Comparison of ENCODE assay signal across 9 mouse cellular contexts in the genomic region with DNA sequence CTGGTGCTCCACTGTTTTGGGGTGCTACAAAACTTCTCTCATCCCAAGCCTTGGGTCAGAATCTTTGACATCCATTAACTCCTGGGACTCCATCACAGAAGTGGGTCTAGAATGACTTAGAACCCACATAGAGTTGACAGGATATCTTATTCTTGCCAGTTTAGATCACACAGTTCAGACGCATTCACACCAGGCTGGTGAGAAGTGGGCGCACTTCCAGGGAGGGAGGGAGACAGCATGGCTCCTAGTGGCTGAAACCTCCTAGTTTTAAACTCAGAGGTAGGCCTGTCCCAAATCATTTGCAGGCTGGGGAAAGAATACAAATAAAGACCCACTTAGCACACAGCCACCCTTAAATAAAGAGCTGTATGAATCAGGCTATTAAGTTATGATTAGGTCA. TPM values are rescaled to one million over a fixed set of nuclear protein-coding genes. Genes with fewer than 3 reads are reported as not detected.
A peak's percentile ranks its signal among the peaks of the same experiment; 100 is the strongest.
DNase-seq lines count a peak whose midpoint lies in the region; ATAC-seq and TF ChIP-seq lines count a peak whose summit lies in the region.
"Had no signal": no experiment of that assay in that cellular context is flagged by ENCODE, and none has a peak within 500 bp of the region (broad histone marks: within the 10 kb centered on the region; RNA-seq: fewer than 3 reads in every experiment).

No protein-coding gene starts in this region.

- no peak for ATAC-seq in heart, embryonic 14.5 days (ENCODE audit: insufficient number of reproducible peaks, insufficient read depth, low FRiP score, low read depth)
- no peak for ATAC-seq in liver, embryonic 12.5 days
- 0 out of 2 replicates have a peak, but pooled peaks have one; percentile 39 for ATAC-seq in common myeloid progenitor, adult 5-6 weeks (replicated peaks; ENCODE audit: low read depth, poor library complexity, severe bottlenecking)
- ATAC-seq in limb, embryonic 14.5 days (ENCODE audit: low FRiP score, low read depth), result no peak
- no peak for ATAC-seq in forebrain, embryonic 11.5 days (replicated peaks; ENCODE audit: low FRiP score)

- DNase-seq in heart, postnatal 25 days (ENCODE audit: low spot score), result no peak
- DNase-seq in liver, adult 2 months (ENCODE audit: extremely low read depth, low read depth, low spot score), result no peak
- no peak for DNase-seq in limb, embryonic 14.5 days (ENCODE audit: low spot score)
- no peak for DNase-seq in left cerebral cortex, adult 2 months (ENCODE audit: extremely low spot score in 1 of 2, low spot score in 2 of 2)
- DNase-seq in forebrain, embryonic 11.5 days (ENCODE audit: low spot score), result no peak

- H3K36me3 ChIP-seq in heart, embryonic 14.5 days (ENCODE audit: control insufficient read depth, insufficient read depth, low read length), result 0 out of 2 replicates have a peak, but pooled peaks cover 12% of the 10 kb centered on the region
- H3K36me3 ChIP-seq in liver, adult 2 months (ENCODE audit: control insufficient read depth, insufficient read depth, low read length), result no peaks in the 10 kb centered on the region
- no peaks in the 10 kb centered on the region for H3K36me3 ChIP-seq in liver, embryonic 12.5 days
- no peaks in the 10 kb centered on the region for H3K36me3 ChIP-seq in limb, embryonic 14.5 days (ENCODE audit: control insufficient read depth, insufficient read depth, low read length)
- H3K36me3 ChIP-seq in forebrain, embryonic 11.5 days (ENCODE audit: control insufficient read depth, insufficient read depth, low read length), result no peaks in the 10 kb centered on the region

- intact Hi-C loops in heart, postnatal 25 days (cut with DNase I), result no loop called here
- intact Hi-C loops in left cerebral cortex, adult 2 months (cut with DNase I), result no loop called here

- H3K9me3 ChIP-seq in heart, embryonic 14.5 days (ENCODE audit: control insufficient read depth, low read length), result no peaks in the 10 kb centered on the region
- H3K9me3 ChIP-seq in liver, embryonic 12.5 days (replicated peaks), result no peaks in the 10 kb centered on the region
- H3K9me3 ChIP-seq in limb, embryonic 14.5 days (ENCODE audit: control insufficient read depth, low read length), result no peaks in the 10 kb centered on the region
- H3K9me3 ChIP-seq in forebrain, embryonic 11.5 days (ENCODE audit: control insufficient read depth, low read length), result no peaks in the 10 kb centered on the region

- H3K27ac ChIP-seq in heart, embryonic 14.5 days (replicated peaks in 1 of 2; ENCODE audit: control insufficient read depth in 1 of 2, insufficient read depth in 1 of 2, low read depth in 2 of 2, low read length in 2 of 2), result peak overlapping the region; percentile 15 to 42; a peak in 2 of 4 replicates
- peak overlapping the region; percentile 24; the same call in 1 of the 2 replicates for H3K27ac ChIP-seq in liver, adult 2 months (replicated peaks; ENCODE audit: insufficient read depth, low read depth, low read length)
- no peak overlapping the region for H3K27ac ChIP-seq in liver, embryonic 12.5 days
- H3K27ac ChIP-seq in limb, embryonic 14.5 days (replicated peaks; ENCODE audit: low read depth, low read length), result 0 out of 2 replicates have a peak overlapping the region, but pooled peaks have one; percentile 16
- no peak overlapping the region for H3K27ac ChIP-seq in left cerebral cortex, adult 2 months
- no peak overlapping the region for H3K27ac ChIP-seq in forebrain, embryonic 11.5 days (ENCODE audit: low read depth, low read length)

- H3K4me3 ChIP-seq in heart, embryonic 14.5 days (ENCODE audit: control insufficient read depth in 1 of 2, insufficient read depth in 1 of 2, low read depth in 1 of 2, low read length in 2 of 2), result no peak overlapping the region
- no peak overlapping the region for H3K4me3 ChIP-seq in liver, adult 2 months (ENCODE audit: insufficient read depth, low read depth, low read length)
- H3K4me3 ChIP-seq in liver, embryonic 12.5 days, result no peak overlapping the region
- H3K4me3 ChIP-seq in limb, embryonic 14.5 days (replicated peaks; ENCODE audit: low read length), result no peak overlapping the region
- no peak overlapping the region for H3K4me3 ChIP-seq in left cerebral cortex, adult 2 months
- H3K4me3 ChIP-seq in forebrain, embryonic 11.5 days (ENCODE audit: low read depth, low read length), result no peak overlapping the region
- H3K4me3 ChIP-seq: erythroblast, embryonic 14.5 days had no signal

- peaks cover 6 to 14% of the 10 kb centered on the region in 2 experiments for H3K4me1 ChIP-seq in heart, embryonic 14.5 days (ENCODE audit: control insufficient read depth in 2 of 2, insufficient read depth in 2 of 2, low read length in 2 of 2)
- no peaks in the 10 kb centered on the region for H3K4me1 ChIP-seq in liver, adult 2 months (ENCODE audit: control insufficient read depth, insufficient read depth, low read length)
- H3K4me1 ChIP-seq in liver, embryonic 12.5 days, result no peaks in the 10 kb centered on the region
- H3K4me1 ChIP-seq in limb, embryonic 14.5 days (ENCODE audit: control insufficient read depth, insufficient read depth, low read length), result peaks cover 21% of the 10 kb centered on the region
- no peaks in the 10 kb centered on the region for H3K4me1 ChIP-seq in forebrain, embryonic 11.5 days (replicated peaks; ENCODE audit: control insufficient read depth, insufficient read depth, low read length)

- H3K79me2 ChIP-seq in liver, adult 2 months (ENCODE audit: control insufficient read depth, insufficient read depth, low read length), result no peaks in the 10 kb centered on the region

- H3K4me2 ChIP-seq in heart, embryonic 14.5 days (ENCODE audit: low read length), result peak overlapping the region; percentile 22; the same call in 1 of the 2 replicates
- H3K4me2 ChIP-seq in liver, embryonic 12.5 days, result no peak overlapping the region
- H3K4me2 ChIP-seq in limb, embryonic 14.5 days (replicated peaks; ENCODE audit: low read depth, low read length, severe bottlenecking), result no peak overlapping the region
- H3K4me2 ChIP-seq in forebrain, embryonic 11.5 days (ENCODE audit: low read depth, low read length, severe bottlenecking), result no peak overlapping the region

- TF ChIP-seq CTCF in liver, adult 2 months (IDR thresholded peaks at IDR 0.05; ENCODE audit: low read depth, low read length), result no peak
- no peak for TF ChIP-seq CTCF in left cerebral cortex, adult 2 months (IDR thresholded peaks at IDR 0.05)

- no peak for TF ChIP-seq POLR2A in liver, adult 2 months (IDR thresholded peaks at IDR 0.05; ENCODE audit: extremely low read depth, insufficient read depth, low read length)
- TF ChIP-seq POLR2A in limb, embryonic 14.5 days (IDR thresholded peaks at IDR 0.05; ENCODE audit: borderline replicate concordance, extremely low read depth, insufficient read depth, insufficient read length), result no peak

- 54% methylated on average over 2 of the region's 2 CpGs for WGBS in heart, embryonic 14.5 days
- 73% methylated on average over 2 of the region's 2 CpGs for WGBS in liver, adult 2 months
- 67% methylated on average over 2 of the region's 2 CpGs for WGBS in liver, embryonic 12.5 days (ENCODE audit: insufficient replicate concordance)
- WGBS in limb, embryonic 14.5 days, result 65% methylated on average over 2 of the region's 2 CpGs
- 83% methylated on average over 2 of the region's 2 CpGs for WGBS in forebrain, embryonic 11.5 days

- H3K27me3 ChIP-seq in heart, embryonic 14.5 days (ENCODE audit: control insufficient read depth, insufficient read depth, low read length), result no peaks in the 10 kb centered on the region
- H3K27me3 ChIP-seq in liver, adult 2 months (ENCODE audit: control insufficient read depth, insufficient read depth, low read length), result no peaks in the 10 kb centered on the region
- H3K27me3 ChIP-seq in liver, embryonic 12.5 days (replicated peaks), result peaks cover 23% of the 10 kb centered on the region
- H3K27me3 ChIP-seq in limb, embryonic 14.5 days (ENCODE audit: control insufficient read depth, insufficient read depth, low read length), result no peaks in the 10 kb centered on the region
- no peaks in the 10 kb centered on the region for H3K27me3 ChIP-seq in forebrain, embryonic 11.5 days (ENCODE audit: control insufficient read depth, insufficient read depth, low read length)

- H3K9ac ChIP-seq in heart, embryonic 14.5 days (ENCODE audit: low read length), result peak overlapping the region; percentile 18; the same call in 1 of the 2 replicates
- H3K9ac ChIP-seq in liver, adult 2 months (ENCODE audit: low read depth, low read length), result no peak overlapping the region
- H3K9ac ChIP-seq in liver, embryonic 12.5 days, result no peak overlapping the region
- no peak overlapping the region for H3K9ac ChIP-seq in limb, embryonic 14.5 days (ENCODE audit: low read depth, low read length, severe bottlenecking)
- H3K9ac ChIP-seq in forebrain, embryonic 11.5 days (ENCODE audit: low read length), result no peak overlapping the region

RNA-seq across cellular contexts. Expression of a gene that starts 22.6 kb away (rescaled TPM):
- 17.1 and 19.9 TPM in 2 replicates for polyA plus RNA-seq in heart, embryonic 14.5 days (2014; fragmentation: Nextera tagmentation; extraction: Ambion mirVana)
- 10 to 100 TPM; 12.6 to 13.3 TPM for total RNA-seq in heart, postnatal 25 days (2021)
- 4.0 and 5.9 TPM in 2 replicates for total RNA-seq in liver, adult 2 months (2014; rRNA removed)
- polyA plus RNA-seq in liver, adult 2 months (2012; rRNA removed), result 3.9 and 5.8 TPM in 2 replicates
- polyA plus RNA-seq in liver, embryonic 12.5 days (2016; fragmentation: Nextera tagmentation; extraction: Ambion mirVana), result 7.4 and 9.0 TPM in 2 replicates
- total RNA-seq in common myeloid progenitor, adult 5-6 weeks (2017), result 10.1 and 16.9 TPM in 2 replicates
- polyA plus RNA-seq in limb, embryonic 14.5 days (2012; rRNA removed), result 30.1 and 30.5 TPM in 2 replicates
- polyA plus RNA-seq in limb, embryonic 14.5 days (2014; fragmentation: Nextera tagmentation; extraction: Ambion mirVana), result 23.2 and 26.1 TPM in 2 replicates
- 10 to 100 TPM; 26.8 to 27.9 TPM for total RNA-seq in left cerebral cortex, adult 2 months (2021)
- 31.7 and 32.9 TPM in 2 replicates for polyA plus RNA-seq in forebrain, embryonic 11.5 days (2014; fragmentation: Nextera tagmentation; extraction: Ambion mirVana)

RNA-seq across cellular contexts. Expression of a gene that starts 25.4 kb away (rescaled TPM):
- polyA plus RNA-seq in heart, embryonic 14.5 days (2014; fragmentation: Nextera tagmentation; extraction: Ambion mirVana), result 7.1 and 8.2 TPM in 2 replicates
- total RNA-seq in heart, postnatal 25 days (2021), result 10 to 100 TPM; 10.5 to 10.9 TPM
- total RNA-seq in liver, adult 2 months (2014; rRNA removed), result 1.9 and 2.0 TPM in 2 replicates
- 3.1 and 5.5 TPM in 2 replicates for polyA plus RNA-seq in liver, adult 2 months (2012; rRNA removed)
- 0.41 and 0.45 TPM in 2 replicates for polyA plus RNA-seq in liver, embryonic 12.5 days (2016; fragmentation: Nextera tagmentation; extraction: Ambion mirVana)
- 0.19 and 1.4 TPM in 2 replicates for total RNA-seq in common myeloid progenitor, adult 5-6 weeks (2017)
- 24.9 and 32.4 TPM in 2 replicates for polyA plus RNA-seq in limb, embryonic 14.5 days (2012; rRNA removed)
- polyA plus RNA-seq in limb, embryonic 14.5 days (2014; fragmentation: Nextera tagmentation; extraction: Ambion mirVana), result 9.8 and 13.5 TPM in 2 replicates
- 100 to 1,000 TPM; 139 to 144 TPM for total RNA-seq in left cerebral cortex, adult 2 months (2021)
- 15.6 and 17.1 TPM in 2 replicates for polyA plus RNA-seq in forebrain, embryonic 11.5 days (2014; fragmentation: Nextera tagmentation; extraction: Ambion mirVana)

RNA-seq across cellular contexts. Expression of a gene that starts 40.8 kb away (rescaled TPM):
- 253 and 254 TPM in 2 replicates for polyA plus RNA-seq in heart, embryonic 14.5 days (2014; fragmentation: Nextera tagmentation; extraction: Ambion mirVana)
- 100 to 1,000 TPM; 145 to 156 TPM for total RNA-seq in heart, postnatal 25 days (2021)
- 50.3 and 60.2 TPM in 2 replicates for total RNA-seq in liver, adult 2 months (2014; rRNA removed)
- polyA plus RNA-seq in liver, adult 2 months (2012; rRNA removed), result 395 and 460 TPM in 2 replicates
- polyA plus RNA-seq in liver, embryonic 12.5 days (2016; fragmentation: Nextera tagmentation; extraction: Ambion mirVana), result 163 and 167 TPM in 2 replicates
- total RNA-seq in common myeloid progenitor, adult 5-6 weeks (2017), result 155 and 179 TPM in 2 replicates
- polyA plus RNA-seq in limb, embryonic 14.5 days (2012; rRNA removed), result 139 and 213 TPM in 2 replicates
- polyA plus RNA-seq in limb, embryonic 14.5 days (2014; fragmentation: Nextera tagmentation; extraction: Ambion mirVana), result 185 and 191 TPM in 2 replicates
- total RNA-seq in left cerebral cortex, adult 2 months (2021), result 100 to 1,000 TPM; 108 to 109 TPM
- 228 and 235 TPM in 2 replicates for polyA plus RNA-seq in forebrain, embryonic 11.5 days (2014; fragmentation: Nextera tagmentation; extraction: Ambion mirVana)

Comparison
In these comparisons a context has a peak if more than half of its experiments do, and no peak if none do; other contexts are left out.
1. H3K27ac ChIP-seq: peak in heart, embryonic 14.5 days (2 of 2), liver, adult 2 months (single experiment) and limb, embryonic 14.5 days (single experiment); none in liver, embryonic 12.5 days (single experiment), left cerebral cortex, adult 2 months (single experiment) and forebrain, embryonic 11.5 days (single experiment).